Mouse (Mus musculus): Measurements from ENCODE around the gene Zfp882.
"Not testable (repeated sequence)": the region's sequence is repeated elsewhere in the genome, so short reads cannot be mapped to it uniquely, and the experiment has no call there.

- not testable (repeated sequence) for TF ChIP-seq CTCF (IDR thresholded peaks at IDR 0.05; ENCODE audit: extremely low read depth, insufficient read depth, insufficient read length, insufficient replicate concordance); POLR2A (IDR thresholded peaks at IDR 0.05; ENCODE audit: low read depth, low read length)
Observed at GRCm38 (mm10) chr8:71861551-71861950, 46.9 kb upstream of the Zfp882 start.
